Mouse (Mus musculus) adrenal gland, postnatal 25 days (tissue): ENCODE data around the gene Pou6f1. TPM values are rescaled to one million over a fixed set of nuclear protein-coding genes. Genes with fewer than 3 reads are reported as not detected.
"Not testable (repeated sequence)": the region's sequence is repeated elsewhere in the genome, so short reads cannot be mapped to it uniquely, and the experiment has no call there.

Experiments used
- DNase-seq: peaks from one replicate; pipeline ENCODE4 v3.0.0; 2021; ENCODE audit warnings: mixed read lengths
- total RNA-seq: library from RNA; stranded (reverse); gene quantifications from 2 replicates; pipeline ENCODE4 v1.2.3, GENCODE M21; 2021

Gene Pou6f1
- total RNA-seq, 1 experiment from 2014 or later: 20.5 TPM

GRCm38 (mm10) chr15:100576392-100576791 lies 23.4 kb downstream of the Pou6f1 start:
- no peak for DNase-seq

DNA sequence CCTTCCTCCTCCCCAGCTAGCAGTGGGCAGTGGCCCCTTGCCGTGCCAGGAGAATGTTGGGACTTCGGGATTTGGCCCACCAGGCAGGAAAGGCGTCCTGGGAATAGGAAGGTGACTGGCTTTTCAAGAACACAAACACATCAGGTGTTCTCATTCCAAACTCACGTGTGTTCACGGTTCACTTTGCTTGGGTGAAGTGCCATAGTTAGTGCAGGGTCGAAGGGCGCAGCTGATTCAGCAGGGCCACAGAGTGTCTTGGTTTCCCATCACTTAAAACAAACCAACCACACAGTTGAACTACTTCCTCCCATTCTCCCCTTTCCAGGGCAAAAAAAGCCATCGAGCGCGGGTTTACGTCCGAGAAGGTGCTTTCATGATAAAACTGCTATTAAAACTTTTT lies 24.4 kb downstream of the Pou6f1 start:
- no peak for DNase-seq

DNA sequence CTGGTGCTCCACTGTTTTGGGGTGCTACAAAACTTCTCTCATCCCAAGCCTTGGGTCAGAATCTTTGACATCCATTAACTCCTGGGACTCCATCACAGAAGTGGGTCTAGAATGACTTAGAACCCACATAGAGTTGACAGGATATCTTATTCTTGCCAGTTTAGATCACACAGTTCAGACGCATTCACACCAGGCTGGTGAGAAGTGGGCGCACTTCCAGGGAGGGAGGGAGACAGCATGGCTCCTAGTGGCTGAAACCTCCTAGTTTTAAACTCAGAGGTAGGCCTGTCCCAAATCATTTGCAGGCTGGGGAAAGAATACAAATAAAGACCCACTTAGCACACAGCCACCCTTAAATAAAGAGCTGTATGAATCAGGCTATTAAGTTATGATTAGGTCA lies 25.4 kb downstream of the Pou6f1 start:
- DNase-seq: no peak

DNA sequence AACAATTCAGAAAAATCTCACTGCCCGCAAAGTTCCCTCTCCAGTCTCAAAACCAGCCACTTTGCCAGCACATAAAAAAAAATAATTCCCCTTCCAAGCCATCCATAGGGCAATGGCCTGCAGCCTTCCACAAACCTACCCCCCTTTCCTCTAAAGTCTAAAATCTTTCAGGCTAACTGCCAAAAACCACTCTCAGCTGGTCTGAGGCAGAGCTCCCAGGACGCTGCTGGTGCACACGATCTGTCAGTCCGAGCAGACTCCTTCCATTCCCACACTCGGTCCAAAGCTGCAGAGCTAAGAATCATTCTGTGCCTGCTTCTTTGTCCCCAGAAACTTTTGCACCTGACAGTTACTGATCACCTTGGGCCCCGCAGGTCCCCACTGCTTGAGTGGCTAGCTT lies 25.8 kb downstream of the Pou6f1 start:
- no peak for DNase-seq

DNA sequence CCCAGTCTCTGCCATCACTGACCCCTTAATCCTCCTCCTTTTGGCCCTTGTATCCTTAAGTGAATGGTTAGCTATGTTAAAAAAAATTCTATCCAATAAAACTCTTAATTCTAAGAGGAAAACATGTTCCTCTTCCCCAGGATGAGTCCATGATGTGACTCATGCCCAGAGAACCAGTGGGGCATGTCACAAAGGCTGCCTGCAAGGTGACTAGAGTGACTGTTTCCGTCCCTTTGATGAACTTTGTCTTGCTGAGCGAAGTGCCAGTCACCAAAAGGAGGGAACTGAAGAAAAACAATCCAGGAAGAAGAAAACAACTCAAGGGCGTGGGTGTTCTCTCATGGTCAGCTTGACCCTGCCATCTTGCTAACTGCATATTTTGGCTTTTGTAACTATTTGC lies 30.5 kb downstream of the Pou6f1 start:
- DNase-seq: no peak

DNA sequence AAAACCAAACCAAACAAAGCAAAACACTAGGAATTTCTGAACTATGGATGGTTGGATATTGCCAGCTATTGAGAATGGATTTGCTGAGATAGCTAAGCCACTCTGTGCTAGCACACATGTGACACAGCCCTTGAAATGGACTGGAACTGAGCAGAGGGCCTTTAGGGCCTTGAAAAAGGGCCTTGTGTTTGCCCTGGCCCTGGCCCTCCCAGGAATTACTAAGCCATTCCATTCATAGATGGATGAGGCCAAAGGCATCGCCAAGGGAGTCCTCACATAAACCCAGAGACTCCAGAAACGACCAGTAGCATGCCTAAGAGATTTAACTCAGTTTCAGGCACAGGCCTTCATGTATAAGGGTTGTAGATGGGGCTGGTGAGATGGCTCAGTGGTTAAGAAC lies 33.3 kb downstream of the Pou6f1 start:
- DNase-seq: no peak

DNA sequence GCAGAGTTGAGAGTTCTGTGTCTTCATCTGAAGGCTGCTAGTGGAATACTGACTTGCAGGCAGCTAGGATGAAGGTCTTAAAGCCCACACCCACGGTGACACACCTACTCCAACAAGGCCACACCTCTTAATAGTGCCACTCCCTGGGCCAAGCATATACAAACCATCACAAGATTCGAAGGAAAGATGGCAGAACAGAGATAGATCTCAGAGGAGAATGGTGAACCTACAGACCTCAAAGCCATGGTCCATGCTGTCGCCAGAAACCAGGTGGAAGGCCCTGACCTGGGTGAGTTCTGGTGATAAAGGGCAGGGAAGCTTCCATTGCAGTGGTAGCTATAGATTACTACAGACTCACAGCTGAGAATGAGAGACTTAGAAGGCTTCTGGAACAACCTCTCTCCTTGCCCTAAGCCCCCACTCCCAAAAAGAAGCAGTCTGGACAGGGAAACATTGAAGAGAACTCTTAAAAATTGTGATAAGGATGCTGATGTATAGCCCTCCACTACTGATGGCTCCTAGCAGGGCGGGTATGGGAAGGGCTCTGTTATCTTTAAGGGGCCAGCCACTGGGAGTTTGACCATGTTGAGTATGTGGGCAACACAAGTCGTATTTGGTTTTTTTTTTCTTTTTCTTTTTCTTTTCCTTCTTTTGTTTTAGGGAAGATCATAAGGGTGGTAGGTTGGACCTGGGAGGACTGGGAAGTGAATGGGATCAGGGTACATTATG lies 41.9 kb downstream of the Pou6f1 start:
- DNase-seq: no peak

- no peak for DNase-seq
These were observed 43.4 kb downstream of the Pou6f1 start for GRCm38 (mm10) chr15:100556378-100556777.

GRCm38 (mm10) chr15:100555965-100556364 lies 43.8 kb downstream of the Pou6f1 start:
- DNase-seq: peak; percentile 39

DNA sequence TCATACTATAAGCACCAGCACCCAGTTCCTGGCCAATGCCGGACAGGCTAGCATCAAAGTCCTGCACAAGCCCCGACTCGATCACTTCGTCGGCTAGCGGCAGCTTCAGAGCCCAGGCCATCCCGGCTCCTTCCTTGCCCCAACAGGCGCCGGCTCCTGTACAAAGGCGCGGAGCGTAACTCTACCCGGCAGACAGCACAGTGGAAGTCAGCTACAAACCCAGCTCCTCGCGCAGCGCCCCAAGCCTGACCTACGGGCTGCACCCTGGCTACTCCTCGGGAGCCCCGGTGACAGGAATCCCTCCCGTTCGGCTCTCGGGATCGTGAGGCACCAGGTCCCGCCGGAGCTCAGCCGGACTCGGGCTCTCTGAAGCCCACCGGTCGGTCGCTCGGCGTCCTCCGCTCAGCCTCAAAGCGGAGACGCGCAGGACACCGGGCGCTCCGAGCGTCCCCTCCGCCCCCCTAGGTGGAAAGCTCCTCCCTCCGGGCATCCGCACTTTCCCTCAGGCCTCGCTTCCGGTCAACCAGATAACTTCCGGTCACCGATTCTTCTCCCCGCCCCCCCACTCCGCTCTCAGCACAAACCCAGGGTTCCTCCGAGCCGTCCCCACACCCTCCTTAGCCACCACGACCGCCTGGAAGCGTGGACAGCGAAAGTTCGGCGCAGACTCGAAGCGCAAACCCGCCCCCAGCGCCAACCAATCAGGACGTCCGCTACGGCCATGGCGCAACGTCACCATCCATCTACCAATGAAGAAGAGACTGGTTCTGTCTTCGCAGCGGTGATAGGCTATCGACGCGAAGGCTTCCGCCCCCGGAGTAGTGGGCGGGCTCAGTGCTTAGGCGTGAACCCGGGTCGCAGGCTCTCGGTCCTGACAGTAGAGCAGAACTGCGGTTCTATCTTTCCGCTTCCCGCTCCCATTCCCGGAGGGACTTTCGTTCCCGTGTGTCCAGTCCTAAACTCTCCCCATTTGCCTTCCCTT lies 48.2 kb downstream of the Pou6f1 start, which contains the start of gene Tfcp2:
Gene Tfcp2 (minus strand): TSS at position 683 of the 982 bp plus-strand sequence.
- peak; percentile 97 for DNase-seq

GRCm38 (mm10) chr15:100550280-100550679 lies 49.5 kb downstream of the Pou6f1 start:
- DNase-seq: no peak

- not testable (repeated sequence) for DNase-seq
These were observed 56.1 kb downstream of the Pou6f1 start for GRCm38 (mm10) chr15:100543651-100544030.

DNA sequence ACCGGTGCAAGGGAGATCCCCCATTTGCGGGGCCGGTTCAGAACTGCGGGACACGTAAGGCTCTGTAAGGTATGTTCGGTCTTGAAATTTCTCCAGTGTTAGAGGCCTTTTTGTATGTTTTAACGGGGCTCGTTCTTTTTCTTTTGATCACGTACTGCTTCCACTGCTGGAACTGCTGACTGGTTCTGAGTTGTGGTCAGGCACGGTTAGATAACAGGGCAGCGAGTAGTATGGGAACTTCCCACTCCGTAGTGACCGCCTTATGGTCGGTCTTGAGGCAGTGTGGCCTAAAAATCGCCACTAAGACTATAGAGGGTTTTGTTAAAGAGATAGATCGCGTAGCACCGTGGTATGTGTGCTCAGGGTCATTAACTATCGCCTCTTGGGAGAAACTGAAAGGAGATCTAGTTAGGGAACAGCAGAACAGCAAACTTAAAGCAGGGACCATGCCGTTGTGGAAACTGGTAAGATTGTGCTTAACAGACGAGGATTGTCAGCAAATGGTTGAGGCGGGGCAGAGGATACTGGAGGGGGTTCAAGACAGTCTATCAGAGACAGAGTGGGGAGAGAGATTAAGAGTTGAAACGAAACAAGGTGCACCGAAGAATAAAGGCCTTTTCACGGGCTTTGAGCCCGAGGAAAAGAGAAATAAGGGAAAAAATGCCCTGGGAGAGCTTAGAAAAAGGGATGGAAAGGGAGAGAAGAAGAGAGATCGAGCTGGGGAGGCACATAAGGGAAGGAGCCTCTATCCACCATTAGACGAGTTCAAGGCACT lies 56.7 kb downstream of the Pou6f1 start:
- not testable (repeated sequence) for DNase-seq

- no peak for DNase-seq
These were observed 58.4 kb downstream of the Pou6f1 start for GRCm38 (mm10) chr15:100541426-100541825.

GRCm38 (mm10) chr15:100541001-100541400 lies 58.8 kb downstream of the Pou6f1 start:
- not testable (repeated sequence) for DNase-seq

DNA sequence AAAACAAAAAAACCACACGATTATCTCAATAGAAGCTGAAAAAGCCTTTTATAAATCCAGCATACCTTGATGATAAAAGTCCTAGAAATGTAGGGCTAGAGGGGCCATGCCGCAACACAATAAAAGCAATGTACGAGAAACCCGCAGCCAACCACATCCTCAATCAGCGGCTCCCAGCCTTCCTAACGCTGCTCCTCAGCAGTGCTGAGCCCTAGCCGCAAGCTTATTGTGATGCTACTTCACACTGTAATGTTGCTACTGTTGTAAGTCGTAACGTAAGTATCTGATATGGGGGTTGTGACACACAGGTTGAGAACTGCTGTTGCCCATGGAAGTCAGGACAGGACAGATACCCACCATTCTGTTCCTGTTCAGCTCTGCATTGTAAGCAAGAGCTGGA lies 60.4 kb downstream of the Pou6f1 start:
- no peak for DNase-seq

DNA sequence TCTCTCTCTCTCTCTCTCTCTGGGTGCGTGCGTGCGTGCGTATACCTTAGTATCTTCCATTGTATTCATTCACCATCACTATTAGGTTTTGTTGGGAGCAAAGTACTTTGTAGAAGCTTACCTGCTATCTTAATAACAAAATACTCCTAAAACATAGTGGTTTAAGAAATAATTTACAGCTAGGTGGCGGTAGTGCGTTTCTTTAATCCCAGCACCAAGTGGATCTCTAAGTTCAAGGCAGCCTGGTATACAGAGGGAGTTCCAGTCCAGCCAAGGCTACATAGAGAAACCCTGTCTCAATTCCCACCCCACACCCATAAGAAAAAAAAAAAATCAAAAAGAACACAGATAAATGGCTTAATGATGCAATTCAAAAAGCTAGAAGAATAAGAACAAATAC lies 61.9 kb downstream of the Pou6f1 start:
- no peak for DNase-seq

GRCm38 (mm10) chr15:100527900-100528299 lies 71.9 kb downstream of the Pou6f1 start:
- no peak for DNase-seq

- DNase-seq: no peak
These were observed 74.4 kb downstream of the Pou6f1 start for GRCm38 (mm10) chr15:100525405-100525804.
